Mouse (Mus musculus): Measurements from ENCODE around the gene Popdc2.

DNA sequence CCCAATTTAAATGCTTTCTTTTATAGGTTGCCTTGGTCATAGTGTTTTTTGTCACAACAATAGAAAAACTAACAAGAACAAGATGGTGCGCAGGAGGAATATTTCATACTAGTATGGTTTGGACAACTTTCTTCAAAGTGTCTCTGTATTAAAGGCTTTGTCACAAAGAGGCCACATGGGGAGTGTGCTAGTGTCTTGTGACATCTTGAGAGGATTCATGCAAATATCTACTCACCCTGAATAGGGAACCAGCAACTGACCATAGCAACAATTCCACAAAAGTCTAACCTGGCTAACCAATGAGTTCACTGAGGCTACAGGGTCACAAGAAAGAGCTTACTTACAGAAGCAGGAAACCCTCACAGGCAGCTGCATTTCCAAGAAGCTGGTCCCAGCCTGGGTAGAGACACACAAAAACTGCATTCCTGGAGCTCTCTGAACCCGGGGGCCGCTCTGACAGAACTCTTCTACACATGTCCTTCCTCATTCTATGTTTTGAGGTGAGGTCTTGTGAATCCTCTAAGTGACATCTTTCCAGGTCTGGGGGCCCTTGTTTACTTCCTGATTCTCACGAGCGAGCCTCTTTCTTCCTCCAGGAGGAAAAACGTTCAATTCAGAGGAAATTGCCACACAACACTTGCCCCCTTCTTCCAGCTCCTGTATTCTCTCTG is 33.2 kb downstream of the Popdc2 start:
- TF ChIP-seq CTCF (IDR thresholded peaks at IDR 0.05; ENCODE audit: low read depth, low read length) = no peak
- TF ChIP-seq POLR2A (IDR thresholded peaks at IDR 0.05; ENCODE audit: extremely low read depth, insufficient read depth, low read length) = no peak
